Mouse (Mus musculus) bone marrow macrophage, adult 2 months (primary cell): Measurements from ENCODE around the gene Slc13a2. TPM values are rescaled to one million over a fixed set of nuclear protein-coding genes. Genes with fewer than 3 reads are reported as not detected.

Experiments used
- H3K27ac ChIP-seq: 2 replicates; pipeline ENCODE4 v1.5.1; 2012; ENCODE audit warnings: low read depth, low read length; ENCODE audit not compliant: insufficient read depth
- H3K4me1 ChIP-seq: 2 replicates; pipeline ENCODE4 v1.6.1; 2012; ENCODE audit warnings: low read length; ENCODE audit not compliant: control insufficient read depth, insufficient read depth
- H3K4me3 ChIP-seq: 2 replicates; pipeline ENCODE4 v1.5.1; 2012; ENCODE audit warnings: mild to moderate bottlenecking, low read length, moderate library complexity; ENCODE audit not compliant: insufficient read depth
- CTCF ChIP-seq: IDR thresholded peaks from 2 replicates; pipeline ENCODE4 v1.5.1; 2012; ENCODE audit warnings: low read depth, mild to moderate bottlenecking, low read length, moderate library complexity
- POLR2A ChIP-seq: IDR thresholded peaks from 2 replicates; pipeline ENCODE4 v1.6.1; 2012; ENCODE audit warnings: mild to moderate bottlenecking, low read depth, low read length, borderline replicate concordance
- polyA plus RNA-seq: library from polyadenylated mRNA; stranded (reverse); fragments of >200 nt; gene quantifications from 2 replicates; pipeline ENCODE4 v1.2.4, GENCODE M21; 2012; ENCODE audit not compliant: missing spikeins, insufficient read depth, insufficient read length

Gene Slc13a2
- 0.99 and 1.2 TPM in 2 replicates for polyA plus RNA-seq

DNA sequence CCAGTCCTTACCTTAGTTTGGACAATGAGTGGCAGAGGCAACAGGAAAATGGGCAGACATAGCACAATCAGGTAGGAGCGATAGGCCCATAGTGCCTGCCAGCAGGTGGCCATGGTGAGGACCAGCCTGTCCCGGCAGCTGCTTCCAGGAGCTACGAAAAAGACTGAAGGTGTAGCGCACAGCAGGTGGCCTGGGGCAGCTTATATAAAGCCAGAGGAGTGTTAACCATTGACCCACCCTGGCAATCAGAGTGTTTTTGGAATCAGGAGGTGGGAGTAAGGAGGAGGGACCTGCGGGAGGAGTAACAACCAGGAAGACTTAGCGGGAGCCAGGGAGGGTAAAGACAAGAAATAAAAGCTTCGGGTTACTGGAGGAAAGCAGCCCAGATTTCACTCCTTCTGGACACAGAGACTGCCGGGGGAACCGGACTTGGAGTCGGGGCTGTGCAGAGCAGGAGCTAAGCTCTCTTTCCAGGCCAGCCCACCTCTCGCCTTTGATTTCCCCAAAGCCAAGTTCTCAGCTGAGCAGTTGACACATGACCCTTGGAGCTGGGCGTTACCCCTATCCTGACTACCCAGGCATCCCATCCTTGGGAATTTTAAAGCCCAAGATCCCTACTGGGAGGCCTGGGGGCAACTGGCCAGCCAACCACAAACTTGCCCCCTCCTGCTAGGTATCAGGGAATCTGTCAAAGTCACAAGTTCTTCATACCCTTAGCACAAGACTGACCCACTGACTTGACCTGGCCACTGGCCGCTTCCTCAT is at the start of gene Slc13a2:
Slc13a2 (minus strand) TSS at position 163 of the 765 bp plus-strand sequence.
- Histone ChIP-seq H3K4me1 (0 out of 2 replicates have a peak, but pooled peaks cover 6% of the 10 kb centered on the region), H3K4me3 (no peak within 1 kb of the TSS), H3K27ac (no peak within 1 kb of the TSS)
- no peak for TF ChIP-seq CTCF
- TF ChIP-seq POLR2A, result no peak

DNA sequence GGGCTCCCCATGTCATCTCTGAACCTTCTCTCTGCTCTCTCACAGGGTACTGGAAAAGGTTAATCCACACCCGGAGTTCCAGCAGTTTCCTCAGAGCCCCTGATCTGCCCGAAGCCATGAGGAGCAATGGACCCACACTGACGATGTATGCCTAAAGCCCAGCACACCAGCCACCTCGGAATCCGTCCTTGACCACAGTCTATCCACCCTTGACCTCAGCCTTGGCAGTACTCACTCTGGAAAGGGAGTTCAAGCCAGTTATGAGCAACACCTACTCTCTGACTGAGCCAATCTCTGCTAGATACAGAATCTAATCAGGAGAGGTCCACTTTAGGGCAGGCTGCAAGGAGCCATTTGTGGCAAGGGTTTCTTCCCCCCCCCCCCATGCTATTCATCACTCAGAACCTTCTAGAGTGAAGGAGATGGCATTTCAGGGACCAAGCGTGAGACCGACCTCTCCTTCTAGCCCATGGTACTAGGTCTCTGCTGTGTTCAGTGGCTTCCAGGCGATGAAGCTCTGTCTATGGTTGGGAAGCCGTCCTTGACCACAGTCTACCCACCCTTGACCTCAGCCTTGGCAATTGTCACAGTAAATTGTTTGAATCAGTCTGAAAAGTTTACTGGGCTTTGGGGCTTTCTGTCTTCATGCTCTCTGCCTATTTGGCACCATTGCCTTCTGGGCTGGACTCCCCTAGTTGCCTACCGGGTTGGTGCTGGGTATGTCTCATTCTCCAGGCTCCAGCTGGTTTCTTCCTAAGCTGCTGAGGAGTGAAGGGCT is 49.5 kb upstream of the Slc13a2 start:
- no peak overlapping the region for H3K4me3 ChIP-seq
- peaks cover 17% of the 10 kb centered on the region for H3K4me1 ChIP-seq
- H3K27ac ChIP-seq, result no peak overlapping the region
- TF ChIP-seq POLR2A (no peak), CTCF (no peak)

DNA sequence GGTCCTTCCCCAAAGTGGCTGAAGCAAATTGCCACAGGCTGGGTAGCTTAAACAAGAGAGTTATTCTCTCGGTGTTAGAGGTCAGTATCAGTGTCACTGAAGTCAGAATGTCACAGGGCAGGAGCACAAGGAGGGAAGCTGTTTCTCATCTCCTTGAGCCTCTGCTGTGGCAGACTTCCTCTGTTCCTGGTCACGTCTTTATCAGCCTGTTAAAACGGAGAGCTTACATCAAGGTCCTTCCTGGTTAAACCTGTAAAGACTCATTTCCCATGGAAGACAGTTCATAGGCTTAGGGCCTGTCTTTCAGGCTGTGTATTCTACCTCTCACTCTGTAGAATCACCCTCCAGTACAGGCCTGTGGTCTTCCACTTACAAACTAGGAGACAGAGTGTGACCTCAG is 45.9 kb upstream of the Slc13a2 start:
- Histone ChIP-seq H3K27ac (no peak overlapping the region), H3K4me1 (peaks cover 27% of the 10 kb centered on the region), H3K4me3 (no peak overlapping the region)
- TF ChIP-seq POLR2A (no peak), CTCF (no peak)

DNA sequence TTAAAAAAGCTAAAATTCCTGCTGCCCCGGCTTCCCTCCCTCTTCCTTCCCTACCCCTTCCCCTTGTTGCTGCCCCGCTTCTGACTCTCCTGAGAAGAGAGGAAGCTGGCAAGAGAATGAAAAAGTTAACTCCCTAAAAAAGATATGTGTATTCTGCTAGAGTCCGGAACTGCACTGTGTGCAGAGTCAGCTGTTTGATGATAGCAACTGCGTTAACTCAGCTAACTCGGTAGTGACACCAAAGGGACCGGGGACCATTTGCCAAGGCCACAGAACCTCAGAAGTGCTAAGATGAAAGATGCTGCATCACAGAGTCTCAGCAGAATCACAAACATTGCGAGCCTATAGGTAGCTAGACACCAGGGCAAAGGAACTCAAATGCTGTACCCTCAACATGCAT is 45.5 kb upstream of the Slc13a2 start:
- Histone ChIP-seq H3K27ac (no peak overlapping the region), H3K4me1 (peaks cover 27% of the 10 kb centered on the region), H3K4me3 (no peak overlapping the region)
- TF ChIP-seq CTCF (no peak), POLR2A (no peak)

DNA sequence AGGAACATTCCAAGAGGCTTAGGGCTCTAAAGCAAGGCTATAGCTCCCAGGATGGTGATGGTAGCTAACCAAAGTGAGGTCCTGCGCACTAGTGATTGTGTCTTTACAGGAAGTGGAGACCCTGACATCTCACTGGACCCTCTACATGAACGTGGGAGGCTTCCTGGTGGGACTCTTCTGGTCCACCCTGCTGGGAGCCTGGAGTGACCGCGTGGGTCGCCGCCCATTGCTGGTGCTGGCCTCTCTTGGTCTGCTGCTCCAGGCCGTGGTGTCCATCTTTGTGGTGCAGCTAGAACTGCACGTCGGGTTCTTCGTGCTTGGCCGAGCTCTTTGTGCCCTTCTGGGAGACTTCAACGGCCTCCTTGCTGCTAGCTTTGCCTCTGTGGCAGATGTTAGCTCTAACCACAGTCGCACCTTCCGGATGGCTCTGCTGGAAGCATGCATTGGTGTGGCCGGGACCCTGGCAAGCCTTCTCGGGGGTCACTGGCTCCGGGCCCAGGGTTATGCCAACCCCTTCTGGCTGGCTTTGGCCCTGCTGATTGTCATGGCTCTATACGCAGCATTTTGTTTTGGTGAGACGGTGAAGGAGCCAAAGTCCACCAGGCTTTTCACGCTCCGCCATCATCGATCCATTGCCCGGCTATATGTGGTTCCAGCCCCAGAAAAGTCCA is 44.4 kb upstream of the Slc13a2 start:
- Histone ChIP-seq H3K4me1 (peaks cover 27% of the 10 kb centered on the region), H3K4me3 (peak overlapping the region; percentile 81), H3K27ac (no peak overlapping the region)
- no peak for TF ChIP-seq POLR2A
- no peak for TF ChIP-seq CTCF

DNA sequence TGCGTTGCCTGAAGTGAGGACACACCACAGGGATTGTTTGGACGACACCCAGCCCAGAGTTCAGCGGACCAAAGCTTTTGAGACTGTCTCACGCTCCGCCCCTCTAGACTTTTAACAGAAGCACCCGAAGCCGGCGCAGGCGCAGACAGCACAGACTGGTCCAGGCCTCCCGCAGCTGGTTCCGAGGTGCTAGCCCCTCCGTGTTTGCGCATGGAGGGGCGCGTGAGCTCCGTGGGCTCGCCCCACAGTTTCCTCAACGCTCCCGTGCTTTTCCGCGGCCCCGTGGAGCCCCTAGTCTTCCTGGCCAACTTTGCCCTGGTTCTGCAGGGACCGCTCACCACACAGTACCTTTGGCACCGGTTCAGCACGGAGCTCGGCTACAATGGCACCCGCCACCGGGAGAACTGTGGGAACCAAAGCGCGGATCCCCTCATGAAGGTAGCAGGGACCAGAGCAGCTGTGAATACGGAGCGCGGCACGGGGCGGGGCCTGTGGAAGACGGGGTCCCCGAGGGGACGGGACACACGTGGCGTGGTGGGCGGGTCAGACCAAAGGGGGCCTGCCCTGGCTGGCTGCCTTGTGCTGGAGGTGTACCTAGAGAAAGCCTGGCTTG is 43.7 kb upstream of the Slc13a2 start, which contains the start of gene Slc46a1:
Slc46a1 (plus strand) TSS at position 130 of the 613 bp plus-strand sequence.
- Histone ChIP-seq H3K27ac (peak within 1 kb of the TSS; percentile 16; the same call in 1 of the 2 replicates), H3K4me1 (peaks cover 27% of the 10 kb centered on the region), H3K4me3 (peak within 1 kb of the TSS; percentile 81)
- no peak for TF ChIP-seq POLR2A
- TF ChIP-seq CTCF, result no peak

DNA sequence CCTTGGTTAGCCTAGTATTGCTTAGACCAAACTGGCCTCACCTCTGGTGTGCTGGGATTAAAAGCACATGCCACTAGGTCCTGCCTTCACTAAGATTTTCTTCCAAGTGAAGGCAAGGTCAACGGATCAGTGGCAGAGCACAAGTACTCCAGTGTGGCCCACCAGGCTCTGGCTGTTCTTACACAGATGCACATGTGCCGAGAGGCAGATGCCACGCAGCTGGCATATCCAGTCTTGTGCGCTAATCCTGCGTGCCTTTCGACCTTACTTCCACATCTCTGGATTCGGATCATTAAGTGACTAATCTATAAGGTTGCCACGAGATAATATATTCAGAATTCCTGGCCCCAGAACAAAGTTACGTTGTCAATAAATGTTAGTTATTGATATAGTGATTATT is 43.1 kb upstream of the Slc13a2 start:
- no peak overlapping the region for H3K27ac ChIP-seq
- peak overlapping the region; percentile 81 for H3K4me3 ChIP-seq
- peaks cover 27% of the 10 kb centered on the region for H3K4me1 ChIP-seq
- TF ChIP-seq CTCF (no peak), POLR2A (no peak)

DNA sequence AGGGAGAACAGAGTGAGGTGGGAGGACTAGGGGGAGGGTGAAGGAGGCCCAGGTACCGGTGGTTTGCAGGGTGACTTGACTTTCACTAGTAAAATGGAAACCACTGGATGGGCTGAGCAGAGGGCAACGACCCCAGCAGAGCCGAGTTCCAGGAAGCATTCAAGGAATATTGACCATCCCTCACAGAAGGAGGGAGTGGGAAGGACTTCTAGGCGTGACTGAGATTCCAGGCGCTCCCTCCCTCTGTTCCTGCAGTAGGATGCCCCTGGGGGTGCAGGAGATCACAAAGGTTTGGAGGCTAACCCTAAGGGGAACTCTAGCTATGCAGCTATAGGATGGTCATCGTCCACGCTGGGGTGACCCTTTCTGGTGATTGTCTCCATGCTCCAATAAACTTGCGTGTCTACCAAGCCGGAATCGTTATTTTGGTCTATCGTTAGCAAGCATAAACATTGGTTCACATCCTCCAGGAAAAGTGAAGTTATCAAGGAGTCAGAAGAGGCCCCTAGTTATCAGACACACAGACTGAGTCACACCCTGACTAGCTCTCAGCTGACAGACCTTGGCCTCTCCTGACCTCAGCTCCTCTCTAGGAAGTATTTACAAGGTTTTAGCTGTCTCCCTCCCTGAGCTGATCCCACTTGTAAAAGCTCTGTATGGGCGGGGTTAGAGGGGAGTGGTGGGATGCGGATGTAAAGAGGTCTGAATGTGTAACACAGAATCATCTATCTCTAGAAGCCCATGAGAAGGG is 41.4 kb upstream of the Slc13a2 start:
- H3K4me1 ChIP-seq, result peaks cover 27% of the 10 kb centered on the region
- no peak overlapping the region for H3K4me3 ChIP-seq
- H3K27ac ChIP-seq, result no peak overlapping the region
- no peak for TF ChIP-seq POLR2A
- TF ChIP-seq CTCF, result no peak

DNA sequence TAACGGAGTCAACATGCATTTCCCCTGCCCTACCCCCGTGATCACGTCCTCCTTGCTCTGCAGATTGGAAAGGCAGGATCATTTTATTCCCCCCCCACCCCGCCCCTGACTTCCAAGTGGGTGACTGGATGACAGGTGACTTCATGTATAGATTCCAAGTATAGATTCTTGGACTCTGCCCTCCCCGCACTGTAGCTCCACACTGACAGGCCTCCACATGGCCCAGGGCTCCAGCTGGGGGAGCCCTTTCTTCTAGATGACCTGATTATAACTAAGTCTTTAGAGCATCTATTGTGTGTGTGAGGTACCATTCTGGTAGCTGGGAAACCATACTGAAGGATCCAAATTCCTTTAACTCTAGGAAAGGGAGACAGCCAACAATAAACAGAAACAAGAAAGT is 40.7 kb upstream of the Slc13a2 start:
- Histone ChIP-seq H3K27ac (no peak overlapping the region), H3K4me3 (no peak overlapping the region), H3K4me1 (peaks cover 25% of the 10 kb centered on the region)
- TF ChIP-seq POLR2A (no peak), CTCF (no peak)
